Mouse (Mus musculus) myocyte (in vitro differentiated cells): ENCODE results near the gene Klhdc3. TPM values are rescaled to one million over a fixed set of nuclear protein-coding genes. Genes with fewer than 3 reads are reported as not detected.
A peak's percentile ranks its signal among the peaks of the same experiment; 100 is the strongest.

Experiments used
- H3K27me3 ChIP-seq: one replicate; pipeline ENCODE4 v1.6.1; 2011; ENCODE audit not compliant: control insufficient read depth, insufficient read depth, insufficient read length
- H3K36me3 ChIP-seq: one replicate; pipeline ENCODE4 v1.6.1; 2011; ENCODE audit not compliant: control insufficient read depth, insufficient read depth
- H3K4me2 ChIP-seq: one replicate; pipeline ENCODE4 v1.6.1; 2011; ENCODE audit warnings: low read depth, control low read depth
- H3K4me3 ChIP-seq: one replicate; pipeline ENCODE4 v1.5.1; 2011; ENCODE audit warnings: mild to moderate bottlenecking, control low read depth, moderate library complexity
- H3K79me2 ChIP-seq: one replicate; pipeline ENCODE4 v1.6.1; 2011; ENCODE audit not compliant: control insufficient read depth, insufficient read depth
- H3ac ChIP-seq: one replicate; pipeline ENCODE4 v1.6.1; 2011; ENCODE audit not compliant: control insufficient read depth, insufficient read length
- CEBPB ChIP-seq: IDR thresholded peaks from 2 replicates; pipeline ENCODE4 v1.6.1; 2011; ENCODE audit warnings: mild to moderate bottlenecking, moderate library complexity; ENCODE audit not compliant: poor library complexity, insufficient read depth, severe bottlenecking
- E2F4 ChIP-seq: IDR thresholded peaks from one replicate; pipeline ENCODE4 v1.6.1; 2011; ENCODE audit warnings: mild to moderate bottlenecking, control low read depth, moderate library complexity; ENCODE audit not compliant: insufficient read depth
- MAX ChIP-seq: IDR thresholded peaks from one replicate; pipeline ENCODE4 v1.6.1; 2011; ENCODE audit warnings: low read depth, mild to moderate bottlenecking, control low read depth
- MYOD1 ChIP-seq, 3 experiments: IDR thresholded peaks; one replicate each; pipeline ENCODE4 v1.6.1; 2011; ENCODE audit warnings: control low read depth in 2 of 3, low read depth in 2 of 3, mild to moderate bottlenecking in 2 of 3, moderate library complexity in 1 of 3; ENCODE audit not compliant: insufficient read length in 2 of 3, control insufficient read depth in 1 of 3
- MYOG ChIP-seq, 3 experiments: IDR thresholded peaks; one replicate each; pipeline ENCODE4 v1.6.1; 2011; ENCODE audit warnings: control low read depth in 2 of 3, low read depth in 2 of 3, mild to moderate bottlenecking in 2 of 3; ENCODE audit not compliant: insufficient read length in 2 of 3, control insufficient read depth in 1 of 3, insufficient read depth in 1 of 3
- POLR2A ChIP-seq: IDR thresholded peaks from one replicate; pipeline ENCODE4 v1.6.1; 2011; ENCODE audit warnings: low read depth, mild to moderate bottlenecking, control low read depth, moderate library complexity; ENCODE audit not compliant: insufficient read length
- POLR2AphosphoS2 ChIP-seq: IDR thresholded peaks from one replicate; pipeline ENCODE4 v1.6.1; 2011; ENCODE audit warnings: low read depth, control low read depth; ENCODE audit not compliant: insufficient read length
- REST ChIP-seq: IDR thresholded peaks from one replicate; pipeline ENCODE4 v1.6.1; 2011; ENCODE audit warnings: mild to moderate bottlenecking, control low read depth, moderate library complexity; ENCODE audit not compliant: insufficient read depth, insufficient read length
- SRF ChIP-seq: IDR thresholded peaks from one replicate; pipeline ENCODE4 v1.6.1; 2011; ENCODE audit warnings: low read depth; ENCODE audit not compliant: control insufficient read depth, insufficient read length
- TCF12 ChIP-seq: IDR thresholded peaks from one replicate; pipeline ENCODE4 v1.6.1; 2011; ENCODE audit warnings: mild to moderate bottlenecking, control low read depth; ENCODE audit not compliant: poor library complexity, insufficient read depth, severe bottlenecking
- TCF3 ChIP-seq: IDR thresholded peaks from one replicate; pipeline ENCODE4 v1.6.1; 2011; ENCODE audit warnings: low read depth, control low read depth; ENCODE audit not compliant: insufficient read length
- USF1 ChIP-seq: IDR thresholded peaks from one replicate; pipeline ENCODE4 v1.6.1; 2011; ENCODE audit warnings: low read depth, mild to moderate bottlenecking, control low read depth, moderate library complexity
- polyA plus RNA-seq: library from polyadenylated mRNA; unstranded; fragments of >200 nt; fragmentation: generic; extraction: Trizol; gene quantifications from one replicate; pipeline ENCODE4 v1.2.1, GENCODE M21; 2012; ENCODE audit warnings: missing spikeins

Klhdc3 gene
- polyA plus RNA-seq, 1 experiment: 128 TPM

- Histone ChIP-seq H3K27me3 (no peaks in the 10 kb centered on the region), H3ac (no peak overlapping the region), H3K79me2 (no peaks in the 10 kb centered on the region), H3K36me3 (peaks cover 4% of the 10 kb centered on the region), H3K4me3 (no peak overlapping the region), H3K4me2 (no peak overlapping the region)
- TF ChIP-seq TCF3: no peak
- TF ChIP-seq POLR2AphosphoS2: no peak
- TF ChIP-seq MAX: no peak
- TF ChIP-seq REST: no peak
- TF ChIP-seq SRF: no peak
- no peak for TF ChIP-seq E2F4
- TF ChIP-seq MYOD1 (IDR thresholded peaks at IDR 0.05; ENCODE audit: control insufficient read depth in 1 of 3, insufficient read length in 2 of 3, low read depth in 2 of 3): no peak
- TF ChIP-seq MYOG (IDR thresholded peaks at IDR 0.05; ENCODE audit: control insufficient read depth in 1 of 3, insufficient read depth in 1 of 3, insufficient read length in 2 of 3, low read depth in 2 of 3): no peak
- no peak for TF ChIP-seq USF1
- TF ChIP-seq CEBPB: no peak
- no peak for TF ChIP-seq TCF12
- TF ChIP-seq POLR2A: no peak
Observed at GRCm38 (mm10) chr17:46639929-46640328, 40.8 kb downstream of the Klhdc3 start.

DNA sequence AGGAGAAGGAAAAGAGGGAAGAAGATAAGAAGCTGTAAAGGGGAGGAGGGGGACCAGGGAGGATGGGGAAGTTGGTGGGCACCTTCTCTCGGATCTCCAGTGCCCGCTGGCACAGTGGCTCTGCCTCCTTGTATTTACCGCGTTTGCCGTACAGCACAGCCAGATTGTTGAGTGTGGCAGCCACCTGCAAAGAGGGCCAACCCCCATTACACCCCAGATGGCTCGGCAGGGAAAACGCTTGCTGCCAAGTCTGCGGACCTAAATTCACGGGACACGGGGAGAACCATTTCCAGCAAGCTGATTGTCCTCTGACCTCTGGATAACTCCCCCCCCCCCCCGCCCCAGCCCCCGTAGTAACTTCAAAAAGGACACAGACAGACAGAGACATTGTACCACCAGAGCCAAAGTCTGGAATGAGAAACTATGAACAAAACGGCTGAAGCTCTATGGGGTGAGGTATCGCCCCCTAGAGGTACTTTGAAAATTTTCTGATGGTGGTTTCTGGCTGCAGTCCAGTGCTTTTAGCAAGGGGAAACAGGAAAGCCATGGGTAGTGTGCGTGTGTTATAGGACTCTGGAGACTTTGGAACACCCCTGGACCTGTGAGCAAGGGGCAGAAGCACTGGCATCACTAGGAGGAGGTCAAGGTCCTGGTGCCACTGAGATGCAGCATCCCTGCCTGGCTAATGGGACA lies 43.7 kb downstream of the Klhdc3 start:
- Histone ChIP-seq H3ac (no peak overlapping the region), H3K79me2 (no peaks in the 10 kb centered on the region), H3K4me3 (no peak overlapping the region), H3K4me2 (peak overlapping the region; percentile 3), H3K27me3 (no peaks in the 10 kb centered on the region), H3K36me3 (peaks cover 7% of the 10 kb centered on the region)
- TF ChIP-seq USF1 (no peak), POLR2A (no peak), TCF12 (no peak), CEBPB (no peak), MAX (no peak), MYOG (IDR thresholded peaks at IDR 0.05; ENCODE audit: control insufficient read depth in 1 of 3, insufficient read depth in 1 of 3, insufficient read length in 2 of 3, low read depth in 2 of 3) (no peak)

DNA sequence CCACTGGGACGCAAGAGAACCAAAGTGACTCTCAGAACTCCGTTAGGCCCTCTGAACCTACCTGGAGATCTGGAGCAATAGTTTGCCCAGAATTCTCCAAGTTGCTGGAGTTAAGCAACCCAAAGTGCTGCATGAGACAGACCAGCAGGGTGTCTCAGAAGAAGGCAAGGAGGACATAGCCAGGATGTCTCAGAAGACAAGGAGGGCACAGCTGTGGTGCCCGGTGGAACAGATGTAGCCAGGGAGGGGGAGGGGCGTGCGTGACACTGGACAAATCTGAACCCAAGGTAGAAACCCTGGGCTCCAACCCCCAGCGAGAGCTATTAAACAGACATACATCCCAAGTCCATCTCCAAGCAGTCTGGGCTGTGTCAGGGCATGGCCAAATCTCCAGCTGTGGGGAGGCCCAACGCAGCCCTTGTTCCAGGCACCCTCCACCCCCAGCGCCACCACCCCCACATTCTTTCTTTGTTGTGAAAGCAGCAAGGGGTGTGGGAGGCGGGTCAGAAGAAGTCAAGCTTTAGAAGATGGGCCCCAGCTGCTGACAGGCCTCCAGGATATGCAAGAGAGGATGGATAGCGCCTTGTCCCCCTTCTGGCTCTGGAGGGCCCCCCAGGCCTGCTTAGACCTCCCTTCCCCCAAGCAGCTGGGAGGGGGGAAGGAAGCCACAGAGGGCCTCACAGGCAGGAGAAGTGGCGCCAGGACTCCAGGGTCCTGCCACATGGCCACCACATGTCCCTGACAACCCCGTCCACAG lies 50.9 kb downstream of the Klhdc3 start:
- Histone ChIP-seq H3K4me2 (peak overlapping the region; percentile 75), H3K4me3 (peak overlapping the region; percentile 47), H3K36me3 (peaks cover 3% of the 10 kb centered on the region), H3K79me2 (peaks cover 5% of the 10 kb centered on the region), H3ac (peak overlapping the region; percentile 75), H3K27me3 (no peaks in the 10 kb centered on the region)
- no peak for TF ChIP-seq POLR2AphosphoS2
- peak in 2 of 3 experiments; percentile 69 to 79 for TF ChIP-seq MYOD1 (IDR thresholded peaks at IDR 0.05; ENCODE audit: control insufficient read depth in 1 of 3, insufficient read length in 2 of 3, low read depth in 2 of 3)
- TF ChIP-seq TCF3: no peak
- TF ChIP-seq MYOG (IDR thresholded peaks at IDR 0.05; ENCODE audit: control insufficient read depth in 1 of 3, insufficient read depth in 1 of 3, insufficient read length in 2 of 3, low read depth in 2 of 3): peak in 2 of 3 experiments; percentile 69 to 72
- no peak for TF ChIP-seq POLR2A

GRCm38 (mm10) chr17:46628791-46629684 lies 51.7 kb downstream of the Klhdc3 start, which contains the start of gene Ptk7:
Gene Ptk7 (minus strand): TSS chr17:46629504.
- no peaks in the 10 kb centered on the region for H3K27me3 ChIP-seq
- peak within 1 kb of the TSS; percentile 78 for H3K4me2 ChIP-seq
- peaks cover 5% of the 10 kb centered on the region for H3K79me2 ChIP-seq
- H3K4me3 ChIP-seq: peak within 1 kb of the TSS; percentile 47
- TF ChIP-seq SRF (no peak), MYOD1 (IDR thresholded peaks at IDR 0.05; ENCODE audit: control insufficient read depth in 1 of 3, insufficient read length in 2 of 3, low read depth in 2 of 3) (peak in 1 of 3 experiments; percentile 23), POLR2A (peak; percentile 59)
- no peaks in the 10 kb centered on the region for H3K36me3 ChIP-seq
- peak within 1 kb of the TSS; percentile 75 for H3ac ChIP-seq

DNA sequence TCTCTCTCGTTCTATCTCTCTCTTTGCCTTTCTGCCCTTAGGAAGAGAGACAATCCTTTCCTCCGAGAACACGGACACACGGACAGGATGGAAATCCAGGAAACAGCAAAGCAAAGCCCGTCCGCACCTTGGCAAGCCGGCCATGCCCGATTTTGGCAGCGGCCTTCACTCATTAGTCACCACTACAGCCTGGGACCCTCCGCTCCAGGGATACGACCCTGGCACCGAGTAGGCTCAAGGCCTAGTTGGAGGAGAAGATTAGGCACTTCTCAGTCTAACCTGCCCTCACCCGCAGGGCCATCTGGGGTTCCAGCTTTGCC lies 52.3 kb downstream of the Klhdc3 start:
- TF ChIP-seq MYOD1 (IDR thresholded peaks at IDR 0.05; ENCODE audit: control insufficient read depth in 1 of 3, insufficient read length in 2 of 3, low read depth in 2 of 3): no peak
- TF ChIP-seq SRF: peak; percentile 21
- no peaks in the 10 kb centered on the region for H3K27me3 ChIP-seq
- peaks cover 5% of the 10 kb centered on the region for H3K79me2 ChIP-seq
- peak overlapping the region; percentile 47 for H3K4me3 ChIP-seq
- H3K4me2 ChIP-seq: peak overlapping the region; percentile 78
- H3K36me3 ChIP-seq: no peaks in the 10 kb centered on the region
- H3ac ChIP-seq: peak overlapping the region; percentile 75
